ENCODE assay signal across 8 mouse cellular contexts in the genomic region with DNA sequence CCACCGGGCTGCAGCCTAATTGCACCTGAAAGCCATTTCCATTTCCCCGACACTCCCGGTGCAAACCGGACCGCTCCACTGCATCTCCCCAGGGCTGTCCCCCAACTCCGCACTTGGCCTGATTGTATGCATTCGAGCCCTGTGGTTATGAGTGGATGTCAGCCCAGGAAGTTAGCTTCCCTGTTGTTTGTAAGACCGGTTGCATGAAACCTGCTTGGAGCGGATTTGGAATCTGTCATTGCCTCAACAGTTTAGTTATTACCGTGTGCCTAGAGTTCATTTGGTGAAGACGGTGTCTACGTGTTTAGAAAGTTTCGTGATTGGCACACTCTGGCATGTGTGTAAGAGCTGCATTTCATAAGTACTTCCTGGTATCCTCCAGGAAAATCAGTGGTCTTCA. TPM values are rescaled to one million over a fixed set of nuclear protein-coding genes. Genes with fewer than 3 reads are reported as not detected.
A peak's percentile ranks its signal among the peaks of the same experiment; 100 is the strongest.
DNase-seq lines count a peak whose midpoint lies in the region; ATAC-seq and TF ChIP-seq lines count a peak whose summit lies in the region.

No protein-coding gene starts in this region.

- TF ChIP-seq CTCF in G1E (IDR thresholded peaks at IDR 0.05; ENCODE audit: low read depth, low read length): no peak

- intact Hi-C loops in heart, postnatal 36 days (cut with DNase I): loop anchor here (2.0 to 5.0 kb wide), 2 partner anchors 49 to 100 kb away; a partner anchor contains a TSS

- ATAC-seq in heart, embryonic 15.5 days (replicated peaks; ENCODE audit: insufficient number of reproducible peaks, insufficient read depth, low FRiP score, low read depth): peak; percentile 5; the same call in 1 of the 2 replicates
- ATAC-seq in G1E (ENCODE audit: extremely low read depth, insufficient number of reproducible peaks, low FRiP score, poor library complexity, severe bottlenecking): no peak
- ATAC-seq in embryonic facial prominence, embryonic 12.5 days (ENCODE audit: insufficient number of reproducible peaks, insufficient read depth, low FRiP score, low TSS enrichment): no peak
- peak; percentile 52 for ATAC-seq in intestine, embryonic 16.5 days
- peak; percentile 30 for ATAC-seq in midbrain, embryonic 16.5 days

- H3K4me3 ChIP-seq in heart, embryonic 15.5 days: peak overlapping the region; percentile 75
- peak overlapping the region; percentile 76 for H3K4me3 ChIP-seq in G1E (ENCODE audit: low read depth, low read length)
- H3K4me3 ChIP-seq in embryonic facial prominence, embryonic 12.5 days: peak overlapping the region; percentile 80
- H3K4me3 ChIP-seq in intestine, embryonic 16.5 days (ENCODE audit: low read length): peak overlapping the region; percentile 79
- H3K4me3 ChIP-seq in midbrain, embryonic 16.5 days (ENCODE audit: low read depth, low read length): peak overlapping the region; percentile 90

- no peaks in the 10 kb centered on the region for H3K9me3 ChIP-seq in heart, embryonic 15.5 days (replicated peaks)
- no peaks in the 10 kb centered on the region for H3K9me3 ChIP-seq in G1E (replicated peaks)
- H3K9me3 ChIP-seq in embryonic facial prominence, embryonic 12.5 days: no peaks in the 10 kb centered on the region
- H3K9me3 ChIP-seq in intestine, embryonic 16.5 days (ENCODE audit: control insufficient read depth, low read length): no peaks in the 10 kb centered on the region
- H3K9me3 ChIP-seq in midbrain, embryonic 16.5 days (replicated peaks; ENCODE audit: control insufficient read depth, low read length, poor library complexity, severe bottlenecking): no peaks in the 10 kb centered on the region

- peaks cover 15% of the 10 kb centered on the region for H3K4me1 ChIP-seq in heart, embryonic 15.5 days (replicated peaks)
- H3K4me1 ChIP-seq in G1E (ENCODE audit: insufficient read depth, low read depth, low read length): peaks cover 34% of the 10 kb centered on the region
- H3K4me1 ChIP-seq in embryonic facial prominence, embryonic 12.5 days: peaks cover 13% of the 10 kb centered on the region; the same call in 1 of the 2 replicates
- peaks cover 8% of the 10 kb centered on the region for H3K4me1 ChIP-seq in intestine, embryonic 16.5 days (ENCODE audit: control insufficient read depth, insufficient read depth, low read length)
- H3K4me1 ChIP-seq in midbrain, embryonic 16.5 days (ENCODE audit: control insufficient read depth, insufficient read depth, low read length): peaks cover 10% of the 10 kb centered on the region

- WGBS in heart, embryonic 15.5 days: 1% methylated on average over 13 of the region's 13 CpGs
- WGBS in embryonic facial prominence, embryonic 12.5 days: under 1% methylated on average over 13 of the region's 13 CpGs
- WGBS in intestine, embryonic 16.5 days: under 1% methylated on average over 13 of the region's 13 CpGs
- under 1% methylated on average over 13 of the region's 13 CpGs for WGBS in midbrain, embryonic 16.5 days

- H3K36me3 ChIP-seq in heart, embryonic 15.5 days: peaks cover 27% of the 10 kb centered on the region
- H3K36me3 ChIP-seq in G1E (replicated peaks): peaks cover 35% of the 10 kb centered on the region
- H3K36me3 ChIP-seq in embryonic facial prominence, embryonic 12.5 days: peaks cover 34% of the 10 kb centered on the region
- H3K36me3 ChIP-seq in intestine, embryonic 16.5 days (ENCODE audit: control insufficient read depth, insufficient read depth, low read length): peaks cover 6% of the 10 kb centered on the region; the same call in 1 of the 2 replicates
- H3K36me3 ChIP-seq in midbrain, embryonic 16.5 days (ENCODE audit: control insufficient read depth, insufficient read depth, low read length): peaks cover 3% of the 10 kb centered on the region; the same call in 1 of the 2 replicates

- peak overlapping the region; percentile 86 for H3K9ac ChIP-seq in heart, embryonic 15.5 days
- peak overlapping the region; percentile 89 for H3K9ac ChIP-seq in embryonic facial prominence, embryonic 12.5 days
- H3K9ac ChIP-seq in intestine, embryonic 16.5 days (ENCODE audit: low read depth, low read length): peak overlapping the region; percentile 90
- peak overlapping the region; percentile 88 for H3K9ac ChIP-seq in midbrain, embryonic 16.5 days (ENCODE audit: low read depth, low read length)

- peak overlapping the region; percentile 63 for H3K27ac ChIP-seq in heart, embryonic 15.5 days
- H3K27ac ChIP-seq in embryonic facial prominence, embryonic 12.5 days: peak overlapping the region; percentile 63; the same call in 1 of the 2 replicates
- H3K27ac ChIP-seq in intestine, embryonic 16.5 days (ENCODE audit: low read length): peak overlapping the region; percentile 72; the same call in 1 of the 2 replicates
- H3K27ac ChIP-seq in midbrain, embryonic 16.5 days (ENCODE audit: low read length): peak overlapping the region; percentile 81

- peak overlapping the region; percentile 76 for H3K4me2 ChIP-seq in heart, embryonic 15.5 days
- H3K4me2 ChIP-seq in embryonic facial prominence, embryonic 12.5 days (replicated peaks): peak overlapping the region; percentile 71
- H3K4me2 ChIP-seq in intestine, embryonic 16.5 days (ENCODE audit: low read depth, low read length): peak overlapping the region; percentile 80
- H3K4me2 ChIP-seq in midbrain, embryonic 16.5 days (ENCODE audit: low read length): peak overlapping the region; percentile 91

- H3K27me3 ChIP-seq in heart, embryonic 15.5 days: 0 out of 2 replicates have a peak, but pooled peaks cover 4% of the 10 kb centered on the region
- no peaks in the 10 kb centered on the region for H3K27me3 ChIP-seq in G1E (ENCODE audit: insufficient read depth, low read length)
- no peaks in the 10 kb centered on the region for H3K27me3 ChIP-seq in embryonic facial prominence, embryonic 12.5 days
- no peaks in the 10 kb centered on the region for H3K27me3 ChIP-seq in intestine, embryonic 16.5 days (replicated peaks; ENCODE audit: control insufficient read depth, insufficient read depth, low read length)
- H3K27me3 ChIP-seq in midbrain, embryonic 16.5 days (ENCODE audit: control insufficient read depth, insufficient read depth, low read depth, low read length): no peaks in the 10 kb centered on the region

- DNase-seq in heart, postnatal 36 days: no peak
- DNase-seq in G1E (ENCODE audit: low spot score): no peak
- no peak for DNase-seq in spleen, adult 12 weeks (ENCODE audit: low spot score)
- DNase-seq in ovary, postnatal 36 days (ENCODE audit: low spot score): no peak

RNA-seq across cellular contexts. Expression of a gene that starts 0.5 kb away (rescaled TPM):
- polyA plus RNA-seq in heart, embryonic 15.5 days (2015; fragmentation: Nextera tagmentation; extraction: Ambion mirVana): 35.8 and 43.7 TPM in 2 replicates
- 10 to 100 TPM; 20.8 to 21.3 TPM for total RNA-seq in heart, postnatal 36 days (2021)
- total RNA-seq in G1E (2014; fragmentation: Nextera tagmentation) (18.6 and 21.1 TPM in 2 replicates), G1E (2017) (23.0 and 25.0 TPM in 2 replicates)
- 9.6 and 10.1 TPM in 2 replicates for polyA plus RNA-seq in G1E (2012)
- polyA plus RNA-seq in embryonic facial prominence, embryonic 12.5 days (2016; fragmentation: Nextera tagmentation; extraction: Ambion mirVana): 53.4 and 57.0 TPM in 2 replicates
- 42.3 and 43.1 TPM in 2 replicates for polyA plus RNA-seq in intestine, embryonic 16.5 days (2015; fragmentation: Nextera tagmentation; extraction: Ambion mirVana)
- polyA plus RNA-seq in midbrain, embryonic 16.5 days (2015; fragmentation: Nextera tagmentation; extraction: Ambion mirVana): 40.4 and 41.5 TPM in 2 replicates

RNA-seq across cellular contexts. Expression of a gene that starts 4.9 kb away (rescaled TPM):
- polyA plus RNA-seq in heart, embryonic 15.5 days (2015; fragmentation: Nextera tagmentation; extraction: Ambion mirVana): 25.7 and 25.8 TPM in 2 replicates
- total RNA-seq in heart, postnatal 36 days (2021): 1 to 10 TPM; 9.2 to 9.6 TPM
- total RNA-seq in G1E (2014; fragmentation: Nextera tagmentation): 20.0 and 29.9 TPM in 2 replicates
- 8.5 and 12.2 TPM in 2 replicates for total RNA-seq in G1E (2017)
- polyA plus RNA-seq in G1E (2012): 3.1 and 6.5 TPM in 2 replicates
- polyA plus RNA-seq in embryonic facial prominence, embryonic 12.5 days (2016; fragmentation: Nextera tagmentation; extraction: Ambion mirVana): 36.3 and 37.8 TPM in 2 replicates
- 31.4 and 31.8 TPM in 2 replicates for polyA plus RNA-seq in intestine, embryonic 16.5 days (2015; fragmentation: Nextera tagmentation; extraction: Ambion mirVana)
- polyA plus RNA-seq in midbrain, embryonic 16.5 days (2015; fragmentation: Nextera tagmentation; extraction: Ambion mirVana): 15.2 and 16.4 TPM in 2 replicates

Comparison
In these comparisons a context has a peak if more than half of its experiments do, and no peak if none do; other contexts are left out.
1. ATAC-seq: peak in heart, embryonic 15.5 days (single experiment), intestine, embryonic 16.5 days (single experiment) and midbrain, embryonic 16.5 days (single experiment); none in G1E (single experiment) and embryonic facial prominence, embryonic 12.5 days (single experiment).
2. Peak in every context shown above with its lines, with median percentiles within 50 percentile points of each other: H3K27ac ChIP-seq, H3K4me2 ChIP-seq, H3K4me3 ChIP-seq and H3K9ac ChIP-seq.